Mouse (Mus musculus): ENCODE measurements around the gene Pard3b.

- TF ChIP-seq EP300 (optimal IDR thresholded peaks at IDR 0.05): no peak
- TF ChIP-seq CTCF (IDR thresholded peaks at IDR 0.05; ENCODE audit: low read depth): no peak
These were observed 381.1 kb downstream of the Pard3b start for GRCm38 (mm10) chr1:62019743-62020142.
